Mouse (Mus musculus): ENCODE measurements around the gene Mbd3.

Gene Mbd3

GRCm38 (mm10) chr10:80395025-80395627 lies 4.2 kb downstream of the Mbd3 start:
- DNase-seq, result no peak

- DNase-seq, result no peak
Measured at GRCm38 (mm10) chr10:80392687-80393086, 6.7 kb downstream of the Mbd3 start.

DNA sequence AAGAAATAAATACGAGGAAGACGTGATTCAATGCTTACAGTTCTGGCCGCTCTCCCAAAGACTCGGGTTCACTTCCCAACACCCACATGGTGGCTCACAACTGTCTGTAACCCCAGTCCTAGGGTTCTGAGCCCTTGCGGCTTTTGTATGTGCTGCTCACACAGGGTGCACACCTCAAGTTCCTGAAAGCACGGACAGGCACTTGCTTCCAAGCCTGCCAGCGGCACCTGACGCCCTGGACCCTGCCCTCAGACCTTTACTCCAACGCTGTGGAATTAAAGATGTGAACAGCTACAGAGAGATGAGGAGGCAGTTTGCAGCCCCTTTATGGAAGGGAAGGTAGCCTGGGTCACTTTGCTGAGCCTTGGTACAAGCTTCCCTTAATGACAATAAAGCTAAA lies 8.7 kb downstream of the Mbd3 start:
- no peak for DNase-seq

DNA sequence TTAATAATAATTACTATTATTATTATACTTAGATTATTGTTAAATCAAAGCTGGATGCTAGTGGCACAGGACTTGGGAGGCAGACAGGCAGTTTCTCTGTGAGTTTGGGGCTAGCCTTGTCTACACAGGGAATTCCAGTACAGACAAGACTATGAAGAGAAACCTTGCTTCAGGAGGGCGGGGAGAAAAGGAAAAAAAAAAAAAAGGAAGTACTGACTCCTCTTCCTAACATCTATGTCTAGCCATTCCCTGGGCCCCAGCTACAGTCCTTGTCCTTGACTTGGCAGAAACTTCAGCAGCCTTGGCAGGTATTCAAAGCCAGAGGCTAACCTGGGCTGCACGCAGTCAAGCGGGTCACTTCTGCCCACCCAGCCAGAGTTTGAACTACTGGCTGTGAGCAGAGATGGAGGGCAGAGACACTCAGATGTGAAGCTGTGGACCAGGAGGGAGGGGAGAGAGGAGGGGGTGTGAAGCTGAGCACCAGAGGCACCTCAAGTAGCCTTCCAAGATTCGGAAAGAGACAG lies 10.1 kb downstream of the Mbd3 start:
- no peak for DNase-seq

DNA sequence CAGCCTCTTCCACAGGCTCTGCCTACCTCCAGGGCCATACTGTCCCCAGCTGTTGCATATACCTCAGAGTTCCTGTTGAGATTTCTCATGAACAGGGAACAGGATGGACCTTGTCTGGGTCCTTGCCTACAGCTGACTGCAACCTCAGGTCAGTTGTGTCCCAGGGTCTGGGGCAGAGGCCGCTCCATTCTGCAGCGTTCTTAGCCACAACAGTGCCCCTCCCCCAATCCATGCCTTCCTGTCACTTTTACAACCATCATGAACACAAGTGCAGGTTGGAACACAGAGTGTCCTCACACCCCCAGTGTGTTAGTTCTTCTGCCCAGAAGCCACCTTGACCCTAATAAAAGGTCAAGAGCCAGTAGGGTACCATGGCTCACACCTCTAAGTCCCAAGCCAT lies 10.6 kb downstream of the Mbd3 start:
- DNase-seq, result no peak

DNA sequence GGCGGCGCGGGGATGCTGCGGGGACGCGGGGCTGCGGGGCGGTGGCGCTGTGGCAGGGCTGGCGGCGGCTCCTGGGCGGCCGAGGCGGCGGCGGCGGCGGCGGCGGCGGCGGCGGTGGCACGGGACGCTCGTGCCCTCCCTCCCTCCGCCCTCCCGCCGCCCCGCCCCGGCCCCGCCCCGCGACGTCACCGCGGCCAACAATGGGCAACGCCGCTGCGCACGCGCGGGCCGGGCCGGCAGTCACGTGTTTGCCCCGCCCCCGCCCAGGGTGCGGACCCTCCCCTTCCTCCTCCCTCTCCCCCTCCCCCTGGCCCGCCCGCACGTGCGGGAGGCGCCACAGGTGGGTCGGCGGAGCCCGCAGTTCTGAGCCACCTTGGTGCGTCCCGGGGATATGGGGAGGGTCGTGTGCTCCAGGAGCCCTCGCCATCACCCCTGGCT lies 11.8 kb downstream of the Mbd3 start, which contains the start of gene Mex3d:
Gene Mex3d (minus strand): TSS at position 138 of the 438 bp plus-strand sequence.
- peak; percentile 97 for DNase-seq

GRCm38 (mm10) chr10:80386735-80387471 lies 12.4 kb downstream of the Mbd3 start:
- DNase-seq, result peak; percentile 60

DNA sequence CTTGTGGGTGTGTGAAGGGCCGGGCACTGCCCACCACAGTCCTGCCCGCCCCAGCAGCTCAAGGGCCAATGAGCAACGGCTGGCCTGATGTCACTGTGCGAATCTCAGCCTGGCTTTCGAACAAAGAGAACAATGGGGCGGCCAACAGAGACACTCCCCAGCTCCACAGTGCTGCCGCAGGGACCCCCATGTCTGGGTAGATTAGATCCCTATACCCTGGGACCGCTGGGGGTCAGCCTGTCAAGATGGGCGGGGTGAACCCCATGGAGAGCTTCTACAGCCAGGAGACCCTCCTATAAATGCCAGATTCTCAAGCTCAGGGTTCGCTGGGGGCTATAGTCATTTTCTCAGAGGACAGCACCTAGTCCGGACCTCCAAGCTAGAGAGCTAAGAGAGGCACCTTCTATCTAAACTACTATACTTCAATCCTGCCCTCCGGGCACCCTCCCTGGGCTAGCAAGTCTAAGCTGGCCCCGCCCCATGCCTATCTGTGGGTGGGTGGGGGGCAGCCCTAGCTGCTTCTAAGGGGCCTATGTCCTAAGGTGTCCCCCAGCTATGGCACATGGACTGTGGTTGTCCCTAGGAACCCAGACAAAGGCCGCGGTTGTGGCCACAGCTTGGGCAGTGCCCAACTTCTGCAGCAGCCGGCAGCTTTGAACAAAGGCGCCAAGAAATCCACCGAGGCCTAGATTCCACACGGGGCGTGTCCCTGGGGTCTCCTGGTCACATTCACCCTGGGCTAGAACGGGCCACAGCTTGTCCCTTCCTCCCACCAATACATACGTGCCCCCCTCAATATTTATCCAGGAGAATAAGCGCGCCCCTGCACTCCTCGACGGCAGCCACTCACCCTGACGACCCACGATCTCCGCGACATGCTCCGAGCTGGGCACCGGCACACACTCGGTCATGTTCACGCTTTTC lies 13.3 kb downstream of the Mbd3 start:
- DNase-seq, result no peak

DNA sequence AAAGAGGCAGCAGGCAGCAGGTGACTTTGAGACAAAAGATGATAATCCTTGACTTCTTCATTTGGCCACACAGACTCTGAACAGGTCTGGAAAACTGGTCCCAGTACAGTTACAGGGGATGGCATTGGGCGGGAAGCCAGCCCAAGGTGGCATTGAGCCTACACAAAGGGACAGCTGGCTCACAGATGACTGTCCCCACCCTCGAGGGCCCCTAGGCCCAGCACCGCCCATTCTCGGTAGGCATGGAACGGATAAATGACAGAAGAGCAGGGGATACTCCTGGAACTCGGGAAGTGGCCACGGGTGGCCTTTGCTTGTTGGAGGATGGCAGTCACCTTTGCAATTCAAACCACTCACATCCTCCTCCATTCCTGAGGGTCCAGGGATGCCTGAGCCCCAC lies 14.0 kb downstream of the Mbd3 start:
- no peak for DNase-seq

GRCm38 (mm10) chr10:80384709-80385108 lies 14.6 kb downstream of the Mbd3 start:
- DNase-seq, result no peak

DNA sequence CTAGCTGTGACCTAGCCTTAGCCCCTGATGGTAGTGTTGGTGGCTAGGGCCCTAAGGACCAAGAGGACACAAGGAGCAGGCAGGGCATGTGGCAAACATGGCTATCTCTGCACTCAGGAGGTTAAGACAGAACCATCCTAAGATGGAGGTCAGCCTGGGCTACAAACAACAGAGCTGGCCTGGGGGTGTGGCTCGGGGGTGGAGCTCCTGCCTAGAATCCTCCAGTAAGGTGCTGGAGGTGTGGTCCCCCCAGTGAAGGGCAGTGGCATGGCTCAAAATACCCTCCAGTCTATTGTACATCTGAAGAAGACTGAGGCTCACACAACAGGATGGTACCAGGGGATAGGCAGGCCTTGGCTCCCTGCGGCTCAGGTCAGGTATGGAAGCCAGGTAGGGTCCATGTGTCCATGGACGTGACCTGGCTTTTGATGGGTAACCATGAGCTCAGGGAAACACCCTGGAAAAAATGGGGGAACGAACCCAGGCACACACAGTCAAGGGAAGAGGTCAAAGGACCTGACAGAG lies 15.2 kb downstream of the Mbd3 start:
- no peak for DNase-seq

DNA sequence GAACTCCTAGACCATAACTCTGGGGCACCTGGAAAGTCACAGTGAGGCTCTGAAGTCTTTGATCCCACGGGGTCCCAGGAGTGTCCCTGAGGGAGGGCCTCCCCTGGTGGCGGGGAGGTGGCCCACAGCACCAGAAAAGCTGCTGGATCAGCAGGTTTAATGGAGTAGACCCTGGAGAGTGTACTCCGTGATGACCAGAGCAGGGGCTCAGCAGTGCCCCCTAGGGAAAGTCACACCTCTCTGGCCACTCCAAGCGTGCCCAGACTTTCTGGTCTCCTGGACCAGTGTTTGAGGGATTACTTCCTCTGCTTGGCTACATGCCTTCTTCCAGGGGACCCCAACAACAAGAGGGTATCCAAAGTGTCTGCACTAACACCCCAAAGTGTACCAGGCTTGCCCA lies 15.9 kb downstream of the Mbd3 start:
- no peak for DNase-seq

GRCm38 (mm10) chr10:80382641-80383365 lies 16.5 kb downstream of the Mbd3 start:
- DNase-seq, result no peak

DNA sequence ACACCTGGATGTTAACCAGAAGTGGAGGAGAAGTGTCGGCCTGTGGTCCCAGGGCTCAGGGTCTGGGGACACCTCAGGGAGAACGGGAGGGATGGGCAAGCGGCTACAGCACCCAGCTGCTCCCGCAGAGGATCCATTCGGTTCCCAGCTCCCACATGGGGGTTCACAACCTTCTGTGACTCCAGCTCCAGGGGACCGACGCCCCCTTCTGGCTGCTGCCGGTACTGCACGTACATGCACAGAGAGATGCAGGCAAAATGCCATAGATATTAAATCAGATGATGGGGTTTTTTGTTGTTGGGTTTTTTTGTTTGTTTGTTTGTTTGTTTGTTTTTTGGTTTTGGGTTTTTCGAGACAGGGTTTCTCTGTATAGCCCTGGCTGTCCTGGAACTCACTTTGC lies 21.6 kb downstream of the Mbd3 start:
- DNase-seq, result peak; percentile 70

- DNase-seq, result peak; percentile 97
Measured at GRCm38 (mm10) chr10:80376160-80376559, 23.2 kb downstream of the Mbd3 start.

GRCm38 (mm10) chr10:80374063-80374462 lies 25.3 kb downstream of the Mbd3 start:
- peak; percentile 84 for DNase-seq

DNA sequence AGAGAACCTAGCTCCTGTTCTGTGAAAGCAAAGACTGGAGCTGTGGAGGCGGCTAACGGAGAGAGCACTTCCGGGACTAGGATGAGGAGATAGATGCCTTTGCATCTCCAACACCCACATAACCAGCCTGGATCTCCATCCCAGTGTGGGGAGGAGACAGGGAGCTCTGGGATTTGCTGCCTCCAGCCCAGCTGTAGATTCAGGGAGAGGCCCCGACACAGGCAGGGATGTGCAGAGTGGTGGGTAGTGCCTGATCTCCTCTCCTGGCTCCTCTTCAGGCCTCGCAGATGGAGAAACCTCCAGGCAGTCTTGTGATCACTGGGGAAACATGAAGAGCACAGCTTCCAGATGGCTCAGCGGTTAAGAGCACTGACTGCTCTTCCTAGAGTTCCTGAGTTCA lies 26.6 kb downstream of the Mbd3 start:
- no peak for DNase-seq

DNA sequence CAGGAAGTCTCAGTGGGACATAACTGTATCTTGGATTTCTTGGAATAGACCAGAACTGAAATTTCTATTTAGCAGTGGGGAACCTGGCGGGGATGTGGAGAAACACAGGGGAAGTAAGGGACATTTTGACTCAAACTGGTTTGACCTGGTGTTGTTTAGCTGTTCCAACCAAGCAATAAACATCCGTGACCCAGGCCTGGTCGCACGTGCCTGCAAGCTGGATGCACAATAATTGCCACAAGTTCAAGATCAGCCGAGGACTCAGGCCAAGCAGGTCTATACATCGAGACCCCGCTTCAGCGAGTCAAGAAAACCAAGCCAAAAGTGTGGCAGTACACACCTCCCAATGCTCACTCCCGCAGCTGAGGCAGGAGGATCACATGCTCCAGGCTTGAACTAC lies 27.4 kb downstream of the Mbd3 start:
- no peak for DNase-seq

DNA sequence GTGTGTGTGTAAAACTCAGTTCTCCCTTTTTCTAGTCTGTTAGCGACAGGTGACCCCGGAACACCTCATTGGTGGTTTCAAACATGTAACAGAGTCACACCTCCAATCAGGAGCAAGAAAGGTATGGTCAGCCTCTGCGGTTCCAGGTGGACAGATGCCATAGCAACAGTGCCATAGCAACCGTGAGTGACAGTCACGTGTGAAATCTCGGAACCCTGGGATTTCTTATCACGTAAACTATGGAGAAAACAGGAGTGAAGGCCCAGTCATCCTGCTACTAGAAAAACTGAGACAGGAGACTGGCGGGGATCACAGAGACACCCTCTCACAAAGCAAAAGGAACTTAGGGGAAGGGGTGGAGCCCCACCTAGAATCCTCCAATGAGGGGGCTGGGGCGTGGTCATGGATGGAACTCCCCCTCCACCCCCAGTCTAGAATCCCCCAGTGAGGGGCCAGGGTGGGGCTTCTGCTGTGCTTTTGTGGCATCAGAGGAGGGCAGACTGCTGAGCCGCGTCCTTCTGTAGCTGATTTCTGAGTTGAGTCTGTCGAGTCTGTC lies 27.9 kb downstream of the Mbd3 start:
- peak; percentile 86 for DNase-seq

- peak; percentile 68 for DNase-seq
Measured at GRCm38 (mm10) chr10:80369995-80370747, 29.2 kb downstream of the Mbd3 start.

DNA sequence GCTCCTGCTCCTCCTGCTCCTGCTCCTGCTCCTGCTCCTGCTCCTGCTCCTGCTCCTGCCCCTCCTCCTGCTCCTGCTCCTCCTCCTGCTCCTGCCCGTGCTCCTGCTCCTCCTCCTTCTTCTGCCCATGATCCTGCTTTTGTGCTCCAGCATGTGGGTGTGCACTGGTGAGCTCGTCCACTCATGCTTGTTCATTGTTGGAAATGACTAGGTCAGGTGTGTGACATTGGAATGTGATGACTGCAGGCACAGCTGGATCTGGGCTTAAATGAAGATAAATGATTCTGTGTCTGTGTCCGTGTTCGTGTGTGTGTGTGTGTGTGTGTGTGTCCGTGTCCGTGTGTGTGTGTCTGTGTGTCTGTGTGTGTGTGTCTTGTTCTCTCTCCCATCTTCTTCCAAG lies 31.0 kb downstream of the Mbd3 start:
- no peak for DNase-seq

All from thymus, postnatal 4 days (tissue).